Mouse (Mus musculus) lung, postnatal 0 days (tissue): ENCODE data around the gene Stat3.

Source experiments
- CTCF ChIP-seq: IDR thresholded peaks from 2 replicates; pipeline ENCODE4 v1.5.1; 2016; ENCODE audit warnings: antibody characterized with exemption, mild to moderate bottlenecking
- EP300 ChIP-seq: IDR thresholded peaks from 2 replicates; pipeline ENCODE4 v1.6.1; 2016; ENCODE audit warnings: antibody characterized with exemption, mild to moderate bottlenecking, control low read depth

DNA sequence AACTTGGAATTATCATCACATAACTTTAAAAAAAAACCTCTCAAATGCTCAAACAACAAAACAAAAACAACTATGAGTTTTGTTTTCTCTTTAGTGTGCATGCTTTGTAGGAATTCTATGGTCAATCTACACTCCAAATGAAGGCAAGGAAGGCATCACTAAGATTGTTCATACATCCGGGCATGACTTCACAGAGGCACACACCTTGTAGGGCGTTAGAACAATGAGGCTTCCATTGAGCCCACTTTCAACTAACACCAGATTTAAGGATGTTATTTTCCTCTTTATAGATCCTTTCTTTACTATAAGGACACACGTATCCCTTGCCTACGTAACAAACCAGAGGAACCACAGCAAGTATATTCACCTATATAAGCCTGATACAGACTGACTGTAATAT is 91.8 kb downstream of the Stat3 start:
- TF ChIP-seq CTCF (no peak), EP300 (no peak)
